Comparison of ENCODE assay signal across 11 mouse cellular contexts in genomic region chr1:43511256-43511655, GRCm38 (mm10).
DNase-seq lines count a peak whose midpoint lies in the region; ATAC-seq and TF ChIP-seq lines count a peak whose summit lies in the region.
"Had no signal": no experiment of that assay in that cellular context is flagged by ENCODE, and none has a peak within 500 bp of the region (broad histone marks: within the 10 kb centered on the region; RNA-seq: fewer than 3 reads in every experiment).

No protein-coding gene starts in this region.

- H3K27ac ChIP-seq in layer of hippocampus, adult 2 months = no peak overlapping the region
- H3K27ac ChIP-seq: limb, embryonic 13.5 days had no signal

- no peak for ATAC-seq in Patski
- ATAC-seq in erythroblast, adult 5-6 weeks (replicated peaks; ENCODE audit: low FRiP score, poor library complexity, severe bottlenecking) = 0 out of 2 replicates have a peak, but pooled peaks have one; percentile 46

- in situ Hi-C loops in Patski (cut with MboI; ENCODE audit: low pct_unique_long_range_greater_than_20kb) = no loop called here

- CTCF ChIA-PET in Patski (lab: Charles Lee) = interaction anchor here (1.0 to 1.2 kb wide), 2 partner anchors 19 to 207 kb away, joined by 3 read pairs; no protein-coding TSS in a partner anchor

- POLR2A ChIA-PET in Patski (lab: Charles Lee) = no interaction called here

- DNase-seq in layer of hippocampus, adult 2 months (ENCODE audit: low spot score in 2 of 2) = no peak
- no peak for DNase-seq in layer of hippocampus, adult 8-10 months (ENCODE audit: low spot score in 2 of 2)
- DNase-seq in CD4-positive, CD25-positive, alpha-beta regulatory T cell, adult 2 months (ENCODE audit: low read depth, low spot score) = peak; percentile 52
- no peak for DNase-seq in Patski (ENCODE audit: low read depth, low spot score)
- no peak for DNase-seq in c-Kit-positive CD71-positive TER-119-positive erythroid progenitor cells, embryonic 14.5 days (ENCODE audit: low spot score)
- no peak for DNase-seq in layer of hippocampus, postnatal 14 days (ENCODE audit: low spot score in 2 of 2)
- DNase-seq in urinary bladder, postnatal 10 days (ENCODE audit: low spot score) = no peak
- DNase-seq: gastrocnemius, postnatal 14 days; kidney, adult 2 months had no signal

- peak; percentile 60 for TF ChIP-seq CTCF in layer of hippocampus, adult 2 months (conservative IDR thresholded peaks at IDR 0.05)
- TF ChIP-seq CTCF in Patski (IDR thresholded peaks at IDR 0.05) = peak; percentile 31

- no peak overlapping the region for H3K4me3 ChIP-seq in layer of hippocampus, adult 2 months
- H3K4me3 ChIP-seq: limb, embryonic 13.5 days had no signal

- H3K27me3 ChIP-seq in Patski = no peaks in the 10 kb centered on the region
- H3K27me3 ChIP-seq: limb, embryonic 13.5 days had no signal
